Mouse (Mus musculus): ENCODE data around the gene Htatip2. TPM values are rescaled to one million over a fixed set of nuclear protein-coding genes. Genes with fewer than 3 reads are reported as not detected.

Htatip2 gene
- total and polyA plus RNA-seq, 3 experiments: 8.2 to 16.9 (median 13.3) TPM

DNA sequence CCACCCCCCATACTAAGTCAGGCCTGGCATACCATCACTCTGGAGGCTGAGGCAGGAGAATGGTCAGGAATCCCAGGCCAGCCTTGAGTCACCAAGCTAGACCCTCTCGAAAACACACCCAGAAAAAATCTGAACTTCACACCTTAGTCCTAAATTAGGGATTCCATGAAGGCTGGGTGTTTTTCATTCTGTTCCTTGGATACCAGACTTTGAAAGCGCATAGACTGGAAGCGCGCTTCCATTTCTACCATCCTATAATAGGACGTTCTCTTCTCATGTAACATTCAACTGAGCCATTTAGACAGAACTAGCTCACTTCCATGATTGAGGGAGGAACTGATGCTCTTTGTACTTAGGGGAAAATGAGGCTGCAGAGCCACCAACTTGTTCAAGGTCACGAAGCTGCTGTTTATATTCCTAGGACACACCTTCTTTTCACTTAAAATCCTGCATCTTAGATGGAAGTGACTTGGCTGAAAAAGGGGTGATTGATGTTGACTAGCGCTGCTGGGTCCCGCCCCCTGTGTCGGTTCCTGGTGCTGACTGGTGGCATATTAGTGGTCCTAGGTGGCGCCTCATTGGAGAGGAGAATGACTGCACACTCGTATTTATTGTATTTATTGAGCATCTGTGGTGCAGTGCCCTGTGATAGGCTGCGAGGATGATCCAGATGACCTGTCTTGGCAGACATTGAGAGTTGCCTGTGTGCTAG is 20.1 kb downstream of the Htatip2 start:
- 80% methylated on average over 12 of the region's 12 CpGs for WGBS
- no peak for TF ChIP-seq POLR2A (IDR thresholded peaks at IDR 0.05; ENCODE audit: insufficient read depth, low read depth, low read length)
- TF ChIP-seq CTCF (IDR thresholded peaks at IDR 0.05): no peak
- no peak for TF ChIP-seq EP300 (IDR thresholded peaks at IDR 0.05; ENCODE audit: insufficient read depth, low read depth, low read length)
- 0 out of 2 replicates have a peak, but pooled peaks cover 1% of the 10 kb centered on the region for H3K4me1 ChIP-seq (ENCODE audit: control insufficient read depth, insufficient read depth, low read length)
- no peak overlapping the region for H3K9ac ChIP-seq (ENCODE audit: low read depth, low read length)
- H3K36me3 ChIP-seq (ENCODE audit: control insufficient read depth, insufficient read depth, low read length): no peaks in the 10 kb centered on the region; the same call in 1 of the 2 replicates
- no peak overlapping the region for H3K27ac ChIP-seq
- H3K4me3 ChIP-seq: peak overlapping the region; percentile 62
- DNase-seq: no peak
- intact Hi-C loops (cut with DNase I): loop anchor here (1.0 kb wide), 1 partner anchor 144 kb away; no protein-coding TSS in a partner anchor
- H3K79me2 ChIP-seq (replicated peaks; ENCODE audit: control insufficient read depth, insufficient read depth, low read length): no peaks in the 10 kb centered on the region
- no peaks in the 10 kb centered on the region for H3K27me3 ChIP-seq (ENCODE audit: control insufficient read depth, insufficient read depth, low read length)

DNA sequence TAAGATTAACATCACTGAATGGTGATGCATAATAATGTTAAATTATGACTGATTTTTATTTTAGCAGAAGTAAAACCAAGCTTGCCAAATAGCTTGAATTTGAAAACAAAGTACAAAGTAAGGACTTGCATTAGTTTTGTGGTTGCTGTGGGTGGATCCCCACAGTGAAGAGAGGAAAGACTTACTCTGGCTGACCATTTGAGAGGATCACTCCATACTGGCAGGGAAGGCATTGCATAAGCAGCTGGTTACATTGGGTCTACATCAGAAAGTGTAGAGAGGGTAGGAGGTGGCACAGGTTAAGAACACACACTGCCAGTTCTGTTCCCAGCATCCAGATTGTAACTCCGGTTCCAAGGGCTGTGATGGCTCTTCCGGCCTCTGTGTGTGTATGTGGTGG is 24.1 kb downstream of the Htatip2 start:
- H3K36me3 ChIP-seq (ENCODE audit: control insufficient read depth, insufficient read depth, low read length): no peaks in the 10 kb centered on the region; the same call in 1 of the 2 replicates
- no peak for DNase-seq
- WGBS: 88% methylated on average over 2 of the region's 2 CpGs
- TF ChIP-seq CTCF (IDR thresholded peaks at IDR 0.05): no peak
- no peak overlapping the region for H3K4me3 ChIP-seq
- 0 out of 2 replicates have a peak, but pooled peaks cover 1% of the 10 kb centered on the region for H3K4me1 ChIP-seq (ENCODE audit: control insufficient read depth, insufficient read depth, low read length)
- H3K27ac ChIP-seq: no peak overlapping the region
- no peaks in the 10 kb centered on the region for H3K79me2 ChIP-seq (replicated peaks; ENCODE audit: control insufficient read depth, insufficient read depth, low read length)
- no peaks in the 10 kb centered on the region for H3K27me3 ChIP-seq (ENCODE audit: control insufficient read depth, insufficient read depth, low read length)
- H3K9ac ChIP-seq (ENCODE audit: low read depth, low read length): no peak overlapping the region
- intact Hi-C loops (cut with DNase I): no loop called here

DNA sequence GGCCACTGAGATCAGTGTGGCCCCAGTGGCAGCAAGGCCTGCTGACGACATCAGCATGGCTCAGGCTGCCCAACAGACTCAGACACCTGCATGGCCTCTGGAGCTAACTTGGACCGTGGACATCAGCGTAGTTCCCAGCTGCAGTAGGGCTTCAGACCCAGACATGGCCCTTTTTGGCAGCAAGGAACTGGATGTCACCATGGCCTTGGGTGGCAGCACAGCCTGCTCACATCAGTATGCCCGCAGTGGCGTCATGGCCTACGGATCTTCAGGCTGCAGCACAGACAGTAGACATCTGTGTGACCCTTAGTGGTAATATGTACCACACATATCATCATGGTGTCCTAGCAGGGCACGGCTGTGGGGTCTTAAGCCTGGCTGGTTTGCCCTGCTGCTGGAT is 26.2 kb downstream of the Htatip2 start:
- no peaks in the 10 kb centered on the region for H3K27me3 ChIP-seq (ENCODE audit: control insufficient read depth, insufficient read depth, low read length)
- H3K36me3 ChIP-seq (ENCODE audit: control insufficient read depth, insufficient read depth, low read length): no peaks in the 10 kb centered on the region; the same call in 1 of the 2 replicates
- no peak for TF ChIP-seq POLR2A (IDR thresholded peaks at IDR 0.05; ENCODE audit: insufficient read depth, low read depth, low read length)
- no peak for TF ChIP-seq CTCF (IDR thresholded peaks at IDR 0.05)
- H3K4me1 ChIP-seq (ENCODE audit: control insufficient read depth, insufficient read depth, low read length): no peaks in the 10 kb centered on the region
- no peak overlapping the region for H3K9ac ChIP-seq (ENCODE audit: low read depth, low read length)
- intact Hi-C loops (cut with DNase I): no loop called here
- no peak for DNase-seq
- no peak overlapping the region for H3K27ac ChIP-seq
- no peaks in the 10 kb centered on the region for H3K79me2 ChIP-seq (replicated peaks; ENCODE audit: control insufficient read depth, insufficient read depth, low read length)
- WGBS: 92% methylated on average over 7 of the region's 7 CpGs
- H3K4me3 ChIP-seq: no peak overlapping the region

DNA sequence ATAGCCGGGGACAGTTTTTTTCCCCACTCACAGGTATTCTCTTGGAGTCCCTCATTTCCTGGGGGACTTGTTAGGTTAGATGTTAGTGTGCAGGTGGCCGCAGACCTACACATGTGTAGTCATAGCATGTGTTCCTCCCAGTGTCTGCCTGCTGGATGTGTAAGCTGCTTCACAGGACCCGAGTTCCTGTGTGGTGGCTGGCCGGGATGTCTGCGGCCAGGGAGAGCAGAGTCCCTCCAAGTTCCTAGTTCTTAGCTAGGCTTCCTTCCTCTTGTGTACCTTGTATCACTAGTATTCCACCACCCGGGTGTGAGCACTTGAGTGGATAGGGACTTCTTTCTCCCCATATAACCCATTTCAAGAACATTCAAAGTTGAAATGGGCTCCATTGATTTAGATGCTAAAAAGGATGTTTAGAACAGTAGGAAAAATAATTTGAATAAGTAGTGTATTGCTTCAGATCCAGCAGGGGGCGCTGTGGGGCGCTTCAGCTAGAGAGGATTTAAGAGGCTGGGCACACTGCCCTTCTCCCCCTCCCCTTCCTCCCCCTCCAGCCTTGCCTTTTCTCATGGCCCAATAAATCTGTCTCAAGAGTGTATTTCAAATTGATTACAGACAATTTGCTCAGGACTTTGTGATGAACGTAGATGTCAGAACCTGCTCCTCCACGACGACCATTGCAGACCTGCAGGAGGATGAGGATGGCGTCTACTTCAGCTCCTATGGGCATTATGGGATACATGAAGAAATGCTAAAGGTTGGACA is 27.9 kb downstream of the Htatip2 start:
- peak; percentile 24 to 47 for DNase-seq
- intact Hi-C loops (cut with DNase I): no loop called here
- WGBS: 72% methylated on average over 12 of the region's 12 CpGs
- Histone ChIP-seq H3K27ac (no peak overlapping the region), H3K27me3 (ENCODE audit: control insufficient read depth, insufficient read depth, low read length) (no peaks in the 10 kb centered on the region), H3K79me2 (replicated peaks; ENCODE audit: control insufficient read depth, insufficient read depth, low read length) (no peaks in the 10 kb centered on the region), H3K4me1 (ENCODE audit: control insufficient read depth, insufficient read depth, low read length) (no peaks in the 10 kb centered on the region), H3K4me3 (no peak overlapping the region), H3K36me3 (ENCODE audit: control insufficient read depth, insufficient read depth, low read length) (no peaks in the 10 kb centered on the region; the same call in 1 of the 2 replicates), H3K9ac (ENCODE audit: low read depth, low read length) (no peak overlapping the region)
- no peak for TF ChIP-seq EP300 (IDR thresholded peaks at IDR 0.05; ENCODE audit: insufficient read depth, low read depth, low read length)
- TF ChIP-seq POLR2A (IDR thresholded peaks at IDR 0.05; ENCODE audit: insufficient read depth, low read depth, low read length): no peak
- TF ChIP-seq CTCF (IDR thresholded peaks at IDR 0.05): peak; percentile 80

DNA sequence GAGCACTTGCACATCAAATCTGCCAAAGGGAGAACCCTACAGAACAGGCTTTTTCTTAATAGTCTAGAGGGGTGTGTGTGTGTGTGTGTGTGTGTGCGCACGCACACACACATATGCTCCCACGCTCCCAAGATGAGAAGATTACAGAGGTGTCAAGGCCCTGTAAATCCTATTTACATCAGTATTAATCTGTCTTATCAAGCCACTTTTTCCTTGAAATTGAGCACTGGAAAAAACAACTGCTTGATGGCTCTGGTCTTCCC is 28.4 kb downstream of the Htatip2 start:
- intact Hi-C loops (cut with DNase I): no loop called here
- H3K27me3 ChIP-seq (ENCODE audit: control insufficient read depth, insufficient read depth, low read length): no peaks in the 10 kb centered on the region

DNA sequence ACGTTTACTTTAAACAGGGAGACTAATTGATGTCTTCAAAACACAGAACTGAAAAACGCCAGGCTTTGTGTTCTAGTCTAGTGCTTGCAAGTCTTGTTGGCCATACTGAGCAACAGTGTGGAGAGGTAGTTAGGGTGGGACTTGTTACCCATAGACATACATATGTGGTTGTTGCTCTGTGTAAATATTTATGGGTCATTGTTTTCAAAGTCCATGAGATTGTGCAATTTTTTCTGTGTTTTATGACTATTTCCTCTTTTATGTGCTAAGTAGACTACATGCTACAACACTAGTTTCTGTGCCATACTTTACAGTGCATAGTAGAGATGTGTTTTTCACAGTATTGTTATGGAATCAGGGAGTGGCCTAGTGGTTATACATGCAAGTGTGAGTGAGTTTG is 35.4 kb downstream of the Htatip2 start:
- Histone ChIP-seq H3K4me1 (ENCODE audit: control insufficient read depth, insufficient read depth, low read length) (no peaks in the 10 kb centered on the region), H3K4me3 (no peak overlapping the region), H3K79me2 (replicated peaks; ENCODE audit: control insufficient read depth, insufficient read depth, low read length) (no peaks in the 10 kb centered on the region), H3K36me3 (ENCODE audit: control insufficient read depth, insufficient read depth, low read length) (no peaks in the 10 kb centered on the region), H3K27ac (no peak overlapping the region), H3K27me3 (ENCODE audit: control insufficient read depth, insufficient read depth, low read length) (no peaks in the 10 kb centered on the region), H3K9ac (ENCODE audit: low read depth, low read length) (no peak overlapping the region)
- no peak for TF ChIP-seq CTCF (IDR thresholded peaks at IDR 0.05)
- no peak for TF ChIP-seq POLR2A (IDR thresholded peaks at IDR 0.05; ENCODE audit: insufficient read depth, low read depth, low read length)
- TF ChIP-seq EP300 (IDR thresholded peaks at IDR 0.05; ENCODE audit: insufficient read depth, low read depth, low read length): no peak
- no peak for DNase-seq
- WGBS: 91% methylated on average over 2 of the region's 2 CpGs
- intact Hi-C loops (cut with DNase I): no loop called here

More for the DNA sequence above, 28.4 kb downstream of the Htatip2 start:
- Histone ChIP-seq H3K79me2 (replicated peaks; ENCODE audit: control insufficient read depth, insufficient read depth, low read length) (no peaks in the 10 kb centered on the region), H3K4me3 (no peak overlapping the region), H3K9ac (ENCODE audit: low read depth, low read length) (no peak overlapping the region), H3K4me1 (ENCODE audit: control insufficient read depth, insufficient read depth, low read length) (no peaks in the 10 kb centered on the region), H3K36me3 (ENCODE audit: control insufficient read depth, insufficient read depth, low read length) (no peaks in the 10 kb centered on the region), H3K27ac (no peak overlapping the region)
- DNase-seq: no peak
- 98% methylated on average over 3 of the region's 3 CpGs for WGBS
- TF ChIP-seq EP300 (IDR thresholded peaks at IDR 0.05; ENCODE audit: insufficient read depth, low read depth, low read length): no peak
- TF ChIP-seq POLR2A (IDR thresholded peaks at IDR 0.05; ENCODE audit: insufficient read depth, low read depth, low read length): no peak
- TF ChIP-seq CTCF (IDR thresholded peaks at IDR 0.05): no peak

All from heart, adult 2 months (tissue).